Mouse (Mus musculus) C2C12 (cell line): ENCODE measurements around the gene Gpr4.
A peak's percentile ranks its signal among the peaks of the same experiment; 100 is the strongest.

Experiments
- CTCF ChIP-seq: IDR thresholded peaks from one replicate; pipeline ENCODE4 v1.5.1; 2011; ENCODE audit not compliant: control insufficient read depth, insufficient read depth, insufficient read length
- MAX ChIP-seq: IDR thresholded peaks from one replicate; pipeline ENCODE4 v1.6.1; 2011; ENCODE audit warnings: mild to moderate bottlenecking, control low read depth
- MYOG ChIP-seq: IDR thresholded peaks from one replicate; pipeline ENCODE4 v1.6.1; 2011; ENCODE audit not compliant: control insufficient read depth, insufficient read length; ENCODE audit errors: extremely low read depth
- USF1 ChIP-seq: IDR thresholded peaks from one replicate; pipeline ENCODE4 v1.6.1; 2011; ENCODE audit warnings: low read depth, mild to moderate bottlenecking, control low read depth, moderate library complexity

DNA sequence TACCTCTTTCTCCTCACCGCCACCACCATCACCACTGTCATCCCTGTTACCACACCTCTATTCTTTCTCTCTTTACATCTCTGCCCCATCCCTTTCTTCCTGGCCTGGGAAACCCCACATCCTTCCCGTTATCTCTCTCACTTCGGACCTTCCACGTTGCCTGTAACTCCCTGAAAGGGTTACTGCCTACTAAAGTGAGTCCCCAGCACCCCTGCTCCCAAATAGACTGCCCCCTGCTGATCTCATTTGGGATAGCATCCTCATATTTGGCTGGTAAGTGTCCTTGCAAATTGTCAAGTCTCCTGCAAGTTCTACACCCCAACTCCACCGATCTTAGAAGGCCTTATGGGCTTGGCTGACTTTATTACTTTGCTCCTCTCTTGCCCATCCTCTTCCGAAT lies 15.7 kb upstream of the Gpr4 start:
- TF ChIP-seq CTCF (peak; percentile 13), MYOG (no peak), MAX (no peak), USF1 (no peak)
